Mouse (Mus musculus) spleen, postnatal 10 days (tissue): ENCODE results near the gene Sec31a.
"Not testable (repeated sequence)": the region's sequence is repeated elsewhere in the genome, so short reads cannot be mapped to it uniquely, and the experiment has no call there.

Experiments
- DNase-seq, 2 experiments: peaks; one replicate each; pipeline ENCODE4 v3.0.0; 2021 to 2022; ENCODE audit warnings: low spot score in 2 of 2

Gene Sec31a

DNA sequence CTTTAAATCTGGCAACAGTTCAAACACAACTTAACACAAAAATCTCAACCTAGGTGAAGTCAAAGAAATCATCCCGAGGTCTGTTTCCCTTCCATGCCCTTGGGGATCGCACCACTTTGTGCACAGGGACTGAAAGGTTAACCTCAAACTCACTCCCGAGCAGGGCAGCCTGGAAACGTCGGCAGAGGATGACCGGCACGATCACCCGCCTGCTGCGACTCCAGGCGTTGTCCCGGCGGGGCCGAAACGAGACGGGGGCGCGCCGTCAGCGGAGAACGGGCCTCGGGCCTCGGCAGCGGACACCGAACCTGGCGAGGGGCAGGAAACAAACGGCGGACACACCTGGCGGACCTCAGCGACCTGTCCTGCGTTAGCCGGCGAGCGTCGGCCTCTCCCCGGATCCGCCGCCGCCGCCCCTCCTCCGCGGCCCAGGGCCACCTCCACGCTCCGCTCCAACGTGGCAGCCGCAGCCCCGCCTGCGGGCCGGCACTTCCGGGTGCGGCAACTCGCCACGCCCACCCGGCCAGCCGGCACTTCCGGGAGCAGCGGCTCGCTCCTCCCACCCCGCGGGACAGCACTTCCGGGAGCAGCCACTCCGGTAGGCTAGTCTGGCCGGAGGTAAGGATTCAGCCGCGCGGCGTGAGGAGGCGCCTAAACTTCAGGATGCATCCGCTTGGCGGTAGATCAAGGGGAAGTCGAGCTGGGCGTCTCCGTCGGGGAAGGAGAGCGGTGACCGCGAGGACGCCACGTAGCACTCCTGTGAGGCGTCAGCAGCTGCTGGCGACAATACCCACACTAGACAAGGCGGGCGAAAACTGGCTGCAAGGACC, at the start of gene Sec31a:
Sec31a (minus strand) TSS at position 474 of the 830 bp plus-strand sequence.
- peak; percentile 92 to 98 for DNase-seq

DNA sequence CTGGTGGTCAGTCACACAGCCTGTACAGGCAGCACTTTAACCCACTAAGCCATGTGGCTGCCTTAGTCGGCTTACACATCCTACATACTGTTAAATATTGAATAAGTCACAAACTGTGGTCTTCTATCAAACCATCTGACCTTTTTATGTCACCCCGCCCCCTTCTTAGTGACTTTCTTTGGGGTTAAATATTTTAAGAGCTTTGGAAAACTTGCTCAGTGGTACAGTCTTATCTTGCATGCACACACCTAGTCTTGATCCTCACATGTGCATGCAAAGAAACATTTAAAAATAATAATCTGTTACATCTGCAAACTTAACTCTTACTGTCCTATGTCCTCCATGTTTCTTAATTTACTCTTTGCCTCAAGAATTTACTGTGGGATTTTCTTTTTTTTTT, 46.3 kb upstream of the Sec31a start:
- no peak for DNase-seq

DNA sequence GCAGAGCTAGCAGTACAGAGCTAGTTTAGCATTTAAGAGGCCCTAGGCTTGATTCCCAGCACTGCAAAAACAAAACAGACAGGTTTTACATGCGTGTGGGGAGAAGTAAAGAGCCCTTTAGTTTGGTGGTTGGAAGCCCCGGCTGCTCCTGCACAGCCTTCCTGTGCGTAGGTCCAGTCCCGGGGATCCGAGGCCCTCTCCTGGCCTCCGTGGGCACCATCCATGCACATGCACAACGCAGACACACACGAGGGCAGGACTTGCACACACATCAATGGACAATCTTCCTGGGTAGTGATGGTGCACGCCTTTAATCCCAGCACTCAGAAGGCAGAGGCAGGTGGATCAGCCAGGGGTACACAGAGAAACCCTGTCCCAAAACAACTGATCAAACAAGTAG, 45.5 kb upstream of the Sec31a start:
- no peak for DNase-seq

DNA sequence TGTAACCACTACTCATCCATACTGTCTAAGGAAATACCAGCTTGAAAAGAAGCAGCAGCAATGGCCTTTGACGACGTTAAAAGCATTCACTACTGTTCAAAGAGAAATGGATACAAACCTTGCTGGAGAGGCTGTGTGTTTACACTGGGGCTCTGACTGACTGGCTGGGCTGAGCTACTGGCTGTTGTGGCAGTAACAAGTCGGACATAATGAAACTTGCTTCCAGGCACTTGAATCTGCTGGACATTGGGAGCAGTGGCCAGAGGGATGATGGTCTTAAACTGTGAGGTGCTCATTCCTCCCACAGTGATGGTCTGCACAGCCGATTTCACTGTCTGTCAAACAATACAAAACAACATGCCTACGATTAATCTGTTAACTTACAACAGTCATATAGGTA, 43.4 kb upstream of the Sec31a start:
- DNase-seq, result no peak

DNA sequence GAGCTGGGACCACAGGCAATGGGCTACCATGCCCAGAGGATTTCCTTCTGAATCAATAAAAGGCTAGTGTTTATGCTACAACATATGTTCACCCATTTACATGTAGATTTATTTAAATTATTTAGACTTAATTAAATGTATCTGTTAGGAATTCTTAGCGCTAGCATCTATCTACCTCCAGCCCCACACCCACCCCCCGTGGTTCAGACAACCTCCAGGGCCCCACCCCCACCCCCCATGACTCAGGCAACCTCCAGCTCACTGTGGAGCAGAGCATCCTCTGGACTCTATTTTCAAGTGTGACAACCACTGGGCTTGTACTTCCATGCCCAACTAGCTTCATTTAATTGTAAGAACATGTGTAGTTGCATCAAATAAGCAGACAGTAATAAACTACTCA, 35.8 kb upstream of the Sec31a start:
- no peak for DNase-seq

DNA sequence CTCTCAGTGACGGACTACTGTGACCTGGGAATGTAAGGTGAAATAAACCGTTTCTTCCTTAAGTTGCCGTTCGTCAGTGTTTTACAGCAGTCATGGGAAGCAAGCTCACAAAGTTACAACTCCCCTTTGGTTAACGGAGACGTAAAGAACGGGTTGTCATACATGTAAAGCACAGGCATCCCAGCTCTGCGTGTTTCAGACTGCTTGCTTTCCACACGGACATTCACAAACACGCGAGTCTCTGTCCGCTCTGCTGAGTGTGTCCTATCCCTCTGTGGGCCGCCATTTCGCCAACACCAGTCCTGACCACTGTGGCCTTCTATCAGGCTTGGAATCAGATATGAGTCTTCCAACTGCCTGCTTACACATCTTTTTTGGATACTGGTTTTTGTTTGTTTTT, 22.8 kb upstream of the Sec31a start:
- no peak for DNase-seq

DNA sequence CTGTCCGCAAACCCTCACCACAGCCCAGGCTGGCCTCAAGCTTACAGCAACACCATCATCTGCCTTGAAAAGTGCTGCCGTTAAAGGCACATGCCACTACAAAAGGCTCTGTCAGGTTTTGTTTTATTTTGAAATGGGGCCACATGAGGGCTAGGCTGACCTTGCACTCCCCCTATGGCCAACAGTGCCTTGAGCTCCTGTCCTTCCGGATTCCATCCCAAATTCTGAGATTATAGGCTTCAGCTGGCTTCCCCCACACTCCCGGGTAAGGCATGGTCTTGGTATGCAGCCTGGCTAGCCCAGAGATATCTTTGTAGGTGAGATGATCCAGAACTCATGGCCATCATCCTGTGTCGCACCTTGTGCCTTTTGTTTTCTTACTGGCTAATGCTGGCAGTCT, 21.9 kb upstream of the Sec31a start:
- no peak for DNase-seq

DNA sequence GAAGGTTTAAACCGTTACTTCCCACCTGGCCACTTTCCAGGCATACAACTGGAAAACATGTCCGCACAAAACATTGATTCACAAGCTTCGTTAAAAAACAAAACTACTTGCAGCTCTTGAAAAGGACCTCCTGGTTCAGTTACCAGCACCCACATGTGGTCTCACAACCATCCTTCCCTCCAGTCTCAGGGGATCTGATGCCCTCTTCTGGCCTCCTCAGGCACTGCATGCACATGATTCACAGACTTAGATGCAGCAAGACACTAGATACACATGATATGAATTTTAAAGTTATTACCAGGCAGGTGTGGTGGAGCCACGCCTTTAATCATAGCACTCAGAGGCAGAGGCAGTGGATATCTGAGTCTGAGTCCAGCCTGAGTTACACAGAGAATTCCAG, 21.1 kb upstream of the Sec31a start:
- DNase-seq, result peak in 1 of 2 experiments; percentile 19

DNA sequence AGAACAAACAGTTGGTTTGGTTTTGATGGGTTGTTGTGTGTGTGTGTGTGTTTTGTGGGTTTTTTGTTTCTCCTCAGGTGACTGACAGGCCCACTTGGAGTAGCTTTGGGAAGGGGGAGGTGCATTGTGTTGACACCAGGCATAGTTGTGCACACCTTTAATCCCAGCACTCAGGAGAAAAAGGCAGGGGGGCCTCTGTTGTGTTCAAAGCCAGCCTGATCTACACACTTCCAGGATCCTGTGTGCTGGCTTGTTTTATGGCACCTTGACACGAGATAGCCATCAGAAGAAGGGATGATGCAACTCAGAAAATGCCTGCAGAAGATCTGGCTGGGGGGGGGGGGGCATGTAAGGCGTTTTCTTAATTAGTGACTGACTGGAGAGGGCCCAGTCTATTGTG, 14.9 kb upstream of the Sec31a start:
- DNase-seq, result no peak

DNA sequence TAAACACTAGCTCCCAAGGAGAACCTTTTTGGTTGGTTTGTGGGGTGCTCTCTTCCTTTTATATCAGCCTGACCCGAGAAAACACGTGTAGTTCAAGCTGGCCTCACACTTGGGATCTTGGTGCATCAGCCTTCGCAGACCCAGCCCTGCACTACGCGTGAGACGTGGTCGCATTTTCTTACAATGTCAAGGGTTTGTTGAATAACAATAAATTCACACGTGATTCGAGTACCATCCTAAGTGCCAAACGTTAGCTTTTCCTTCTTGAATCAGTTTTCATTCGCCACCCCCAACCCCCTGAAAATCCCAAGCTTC, 14.0 kb upstream of the Sec31a start:
- peak in 1 of 2 experiments; percentile 33 for DNase-seq

DNA sequence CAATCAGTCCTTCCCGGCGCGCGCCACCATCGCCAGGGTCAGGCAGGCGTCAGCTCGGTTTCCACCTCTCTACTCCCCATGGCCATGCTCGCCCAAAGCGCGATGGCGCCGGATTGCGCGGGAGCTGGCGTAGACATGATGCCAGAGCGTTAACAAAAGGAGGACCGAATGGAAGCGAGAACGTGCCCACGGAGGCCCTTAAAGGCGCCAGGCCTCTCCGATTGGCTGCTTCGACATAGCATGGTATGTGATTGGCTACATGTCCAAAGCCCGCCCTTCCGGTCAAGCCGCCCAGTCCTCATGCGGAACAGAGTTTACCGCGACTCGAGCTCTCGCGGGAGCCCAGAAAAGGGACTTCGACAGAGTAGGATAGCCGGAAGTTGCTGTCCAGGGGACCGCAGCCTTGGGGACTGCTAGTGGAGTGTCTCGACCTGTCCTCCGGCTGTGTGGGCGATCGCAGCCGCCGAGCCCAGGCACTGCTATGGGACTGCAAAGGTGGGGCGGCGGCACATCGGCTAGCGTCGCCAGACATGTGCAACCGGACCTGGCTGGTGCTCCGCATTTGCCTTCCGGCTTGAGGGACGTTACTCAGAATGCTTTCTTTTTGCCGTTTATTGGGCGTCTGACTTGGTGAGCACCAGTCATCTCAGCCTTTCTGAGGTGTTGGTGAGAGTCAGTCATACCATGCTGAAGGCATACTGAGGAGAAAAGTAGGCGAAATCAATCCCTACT, 13.5 kb upstream of the Sec31a start:
- peak; percentile 80 to 91 for DNase-seq

DNA sequence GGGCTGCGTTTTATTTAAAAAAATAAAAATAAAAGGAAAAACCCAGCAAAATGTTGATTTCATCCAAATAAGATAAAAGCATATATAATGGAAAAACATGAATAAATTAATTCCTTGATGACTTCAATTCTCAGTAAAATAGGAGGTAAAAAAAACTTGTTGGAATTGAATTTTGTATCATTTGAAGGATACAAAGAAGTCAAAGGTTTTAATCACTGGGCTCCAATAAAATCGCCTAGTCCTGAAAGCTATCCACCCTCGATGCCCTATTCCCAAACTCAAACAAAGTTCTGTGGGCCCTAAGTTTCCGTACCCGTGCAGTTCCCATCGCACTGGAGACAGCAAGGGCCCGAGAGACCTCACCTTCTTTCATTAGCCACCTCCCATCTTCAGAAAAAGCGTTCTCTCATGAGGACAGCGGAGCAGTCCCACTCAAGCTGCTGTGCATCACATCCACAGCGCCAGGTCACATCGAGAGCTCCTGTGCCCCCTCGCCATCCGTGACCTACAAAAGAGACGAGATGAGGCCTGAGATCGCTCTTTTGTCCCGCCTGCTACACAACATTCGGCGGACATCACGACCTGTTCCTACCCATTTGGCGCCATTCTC, 12.8 kb upstream of the Sec31a start:
- DNase-seq, result no peak

DNA sequence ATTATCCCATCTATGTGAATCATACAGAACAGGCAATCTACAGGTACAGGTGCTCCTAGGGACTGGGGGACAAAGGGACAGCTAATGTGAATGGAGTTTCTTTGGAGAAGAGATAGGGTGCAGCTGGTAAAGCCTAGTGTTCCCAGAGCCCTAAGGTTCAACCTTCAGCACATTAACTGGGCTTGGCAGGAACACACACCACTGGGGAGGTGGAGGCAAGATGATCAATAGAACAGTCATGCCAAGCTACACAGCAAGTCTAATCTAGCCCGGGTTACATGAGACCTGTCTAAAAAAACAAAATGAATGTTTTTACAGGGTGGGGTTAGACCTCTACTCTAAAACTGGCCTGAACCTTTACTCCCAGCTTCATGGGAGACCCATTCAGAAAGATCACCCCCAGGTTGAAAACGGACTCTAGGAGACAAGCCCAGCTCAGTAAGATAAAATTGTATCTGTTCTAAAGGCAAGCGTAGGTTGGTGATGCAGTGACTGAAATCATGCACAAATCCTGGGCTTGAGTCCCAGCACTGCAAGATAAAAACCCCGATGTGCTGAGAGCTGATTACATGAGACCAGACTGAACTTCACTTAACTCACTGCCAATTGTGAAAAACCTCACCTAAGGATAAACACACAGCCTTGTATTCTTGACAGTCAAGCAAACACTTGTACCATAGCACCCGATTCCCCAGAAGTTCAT, 12.1 kb upstream of the Sec31a start:
- no peak for DNase-seq

DNA sequence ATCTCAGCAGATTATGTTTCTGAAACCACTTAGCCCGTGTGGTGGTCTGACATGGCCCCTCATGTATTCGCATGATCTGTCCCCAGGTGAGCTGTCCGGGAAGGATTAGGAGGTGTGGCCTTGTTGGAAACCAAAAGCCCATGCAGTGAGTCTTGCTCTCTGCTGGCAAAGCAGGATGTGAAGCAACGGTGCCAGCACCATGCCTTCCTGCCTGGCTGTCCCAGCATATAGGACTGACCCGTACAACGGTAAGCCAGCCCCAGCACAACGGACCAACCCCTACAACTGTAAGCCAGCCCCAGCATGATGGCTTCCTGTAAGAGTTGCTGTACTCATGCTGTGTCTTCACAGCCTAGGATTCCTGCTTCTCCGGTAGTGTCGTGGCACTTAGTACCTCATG, 11.2 kb upstream of the Sec31a start:
- no peak for DNase-seq

DNA sequence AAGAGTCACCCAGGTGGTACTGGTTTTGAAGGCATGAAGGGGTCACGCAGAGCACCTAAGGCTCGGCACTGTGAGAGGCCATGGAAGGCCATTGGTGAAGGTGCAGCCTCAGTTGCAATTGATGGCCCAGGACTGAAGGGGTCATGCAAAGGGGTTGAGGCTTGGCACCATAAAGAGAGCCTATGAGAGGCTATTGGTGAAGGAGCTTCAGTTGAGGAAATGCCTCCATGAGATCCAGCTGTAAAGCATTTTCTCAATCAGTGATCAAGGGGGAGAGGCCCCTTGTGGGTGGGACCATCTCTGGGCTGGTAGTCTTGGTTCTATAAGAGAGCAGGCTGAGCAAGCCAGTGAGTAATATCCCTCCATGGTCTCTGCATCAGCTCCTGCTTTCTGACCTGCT, 9.8 kb upstream of the Sec31a start:
- not testable (repeated sequence) for DNase-seq

DNA sequence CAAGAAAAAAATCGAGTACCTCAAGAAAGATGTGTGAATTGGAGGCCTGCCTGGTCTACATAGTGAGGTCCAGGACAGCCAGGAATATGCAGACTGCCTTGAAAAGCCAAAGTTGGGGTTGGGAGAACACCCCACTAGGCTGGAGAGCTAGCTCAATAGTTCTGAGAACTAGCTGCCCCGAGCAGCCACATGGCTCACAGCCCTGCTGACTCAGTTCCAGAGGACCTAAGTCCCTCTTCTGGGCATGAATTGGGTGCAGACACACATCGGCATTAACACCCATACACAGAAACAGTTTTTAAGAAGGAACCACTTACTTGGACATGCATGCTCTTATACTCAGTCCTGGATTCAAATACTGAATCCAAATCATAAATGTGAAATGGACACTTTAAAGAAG, 8.2 kb upstream of the Sec31a start:
- no peak for DNase-seq

DNA sequence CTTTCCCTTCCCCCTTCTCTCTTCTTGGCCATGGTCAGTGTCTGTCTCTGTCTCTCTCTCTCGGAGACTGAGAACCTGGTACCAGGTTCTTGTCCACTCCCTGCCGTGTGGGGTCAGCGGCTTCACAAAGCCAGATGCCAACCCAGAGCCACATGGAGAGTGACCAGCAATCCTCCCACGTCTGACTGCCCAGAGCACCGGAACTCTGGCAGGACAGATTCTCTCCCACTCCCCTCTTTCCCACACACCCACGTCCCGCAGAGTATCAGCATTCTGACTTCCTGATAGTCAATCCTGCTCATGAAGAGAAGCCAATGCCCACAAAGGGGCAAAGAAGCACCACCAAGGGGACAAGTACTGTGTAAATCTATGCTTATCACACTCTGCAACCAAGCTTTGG, 7.6 kb upstream of the Sec31a start:
- no peak for DNase-seq

DNA sequence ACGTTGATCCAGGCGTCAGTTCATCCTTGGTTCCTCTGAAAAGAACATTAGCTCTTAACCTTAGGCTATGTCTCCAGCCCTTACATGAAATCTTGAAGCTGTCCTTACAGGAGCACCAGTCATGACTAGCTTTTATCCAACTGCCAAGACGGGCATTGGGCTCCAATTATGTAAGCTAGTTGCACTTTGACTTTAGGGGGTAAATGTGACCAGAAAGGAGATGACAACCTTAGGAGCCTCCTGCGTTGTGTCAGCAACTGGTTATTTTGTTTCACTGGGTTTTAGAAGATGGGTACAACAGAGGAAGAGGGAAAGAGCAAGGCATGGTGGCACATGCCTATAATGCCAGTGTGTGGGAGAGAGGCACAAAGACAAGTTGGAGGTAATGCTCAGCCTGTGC, 2.8 kb upstream of the Sec31a start:
- no peak for DNase-seq

DNA sequence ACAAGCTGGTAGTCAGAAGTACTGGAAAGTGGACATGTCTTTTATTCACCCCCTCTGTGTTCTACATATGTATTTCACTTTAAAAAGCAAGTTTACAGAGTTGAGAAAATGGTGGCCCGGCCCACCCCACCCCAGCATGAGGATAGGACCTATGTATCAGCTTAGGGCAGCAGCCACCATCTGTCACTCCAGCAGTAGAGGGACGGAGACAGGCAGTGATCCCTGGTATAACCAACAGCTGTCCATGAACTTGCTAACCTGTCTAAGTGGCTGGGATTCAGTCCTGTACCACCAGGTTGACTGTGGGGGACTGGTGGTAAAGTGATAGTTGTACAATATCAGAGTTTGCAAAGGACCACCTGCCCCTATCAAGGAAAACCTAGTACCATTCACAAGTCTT, 2.0 kb upstream of the Sec31a start:
- DNase-seq, result no peak

DNA sequence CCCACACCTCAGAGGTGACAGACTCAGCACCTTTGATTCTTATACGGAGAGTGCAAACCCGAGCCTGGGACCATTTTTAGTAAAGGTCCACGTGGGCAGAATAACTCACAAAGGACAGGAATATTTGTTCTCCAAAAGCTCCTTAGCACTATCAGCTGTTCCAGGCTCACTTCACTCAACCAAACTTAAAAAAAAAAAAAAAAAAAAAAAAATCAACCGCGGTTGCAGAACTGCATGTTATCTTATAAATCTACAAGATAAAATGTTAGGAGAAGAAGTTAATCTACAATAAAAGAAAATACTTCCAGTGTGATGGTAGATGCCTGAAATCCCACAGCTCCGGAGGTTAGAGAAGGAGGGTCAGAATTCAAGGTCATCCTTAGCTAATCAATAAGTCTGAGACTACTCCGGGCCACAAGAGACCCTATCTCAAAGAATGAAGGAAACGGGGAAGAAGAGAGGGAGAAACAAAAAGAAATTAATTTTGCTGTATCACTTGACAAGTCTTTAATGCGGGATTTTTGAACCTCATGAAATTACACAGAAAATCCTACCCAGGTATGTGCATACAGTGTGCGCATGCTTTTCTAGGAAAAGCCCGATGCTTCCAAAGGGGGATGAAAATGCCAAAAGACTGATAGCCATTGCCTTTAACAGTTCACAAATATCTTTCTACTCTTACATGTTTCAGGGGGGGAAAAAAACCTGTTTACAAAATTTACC, 1.4 kb downstream of the Sec31a start:
- DNase-seq, result no peak

DNA sequence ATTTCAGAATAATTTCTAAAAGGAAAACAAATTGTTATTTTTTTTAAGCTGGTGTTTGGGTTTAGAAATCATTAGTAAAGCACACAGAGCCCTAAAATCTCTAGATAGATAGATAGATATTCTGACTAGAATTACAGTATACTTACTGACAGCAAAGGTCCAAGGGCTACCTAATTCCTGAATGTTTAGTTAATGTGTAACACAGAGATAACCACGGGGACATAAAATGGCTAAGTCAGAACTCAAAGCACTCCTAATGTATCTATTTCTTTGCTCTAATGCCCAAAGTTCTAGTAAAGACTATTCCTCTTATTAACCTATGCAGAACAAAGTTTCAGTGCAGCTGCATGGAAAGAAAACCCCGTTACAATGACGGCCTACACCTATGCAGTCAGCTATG, 3.1 kb downstream of the Sec31a start:
- no peak for DNase-seq

DNA sequence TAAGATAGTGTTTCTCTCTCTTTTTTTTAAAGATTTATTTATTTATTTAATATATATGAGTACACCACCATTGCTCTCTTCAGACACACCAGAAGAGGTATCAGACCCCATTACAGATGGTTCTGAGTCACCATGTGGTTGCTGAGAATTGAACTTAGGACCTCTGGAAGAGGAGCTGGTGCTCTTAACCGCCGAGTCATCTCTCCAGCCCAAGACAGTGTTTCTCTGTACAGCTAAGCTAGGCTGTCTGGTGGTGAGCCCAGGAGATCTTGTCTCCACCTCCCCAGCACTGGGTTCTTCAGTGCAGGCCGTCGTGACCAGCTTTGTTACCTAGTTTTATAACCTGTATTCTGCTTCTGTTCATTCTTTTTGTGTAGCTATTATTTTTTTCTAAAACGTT, 5.8 kb downstream of the Sec31a start:
- no peak for DNase-seq
